Mouse (Mus musculus): ENCODE results near the gene Gad2. TPM values are rescaled to one million over a fixed set of nuclear protein-coding genes. Genes with fewer than 3 reads are reported as not detected.

The Gad2 gene
- polyA plus RNA-seq, 1 experiment, result 0.25 TPM

DNA sequence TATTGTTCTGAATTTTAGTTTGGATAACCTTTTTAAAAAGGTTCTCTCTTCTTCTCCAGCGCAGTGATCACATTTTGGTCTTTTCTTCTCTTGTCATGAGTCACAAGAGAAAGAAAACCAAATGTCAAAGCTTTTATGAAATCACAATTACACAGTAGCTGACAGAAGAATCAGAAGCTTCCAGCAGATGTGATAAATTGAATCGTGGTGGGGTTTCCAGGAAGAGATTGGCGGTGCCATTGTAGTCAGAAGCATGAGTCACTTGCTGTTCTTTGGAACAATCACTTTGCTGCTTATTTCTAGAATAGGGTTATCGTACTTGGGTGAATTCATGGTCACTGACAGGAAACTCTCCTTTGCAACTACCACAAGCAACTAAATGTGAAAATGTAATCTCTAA is 57.9 kb downstream of the Gad2 start:
- TF ChIP-seq POLR2A (IDR thresholded peaks at IDR 0.05; ENCODE audit: borderline replicate concordance, control insufficient read depth, low read depth, low read length), result no peak
- no peak for TF ChIP-seq CTCF (IDR thresholded peaks at IDR 0.05; ENCODE audit: control insufficient read depth, insufficient read depth, low read length)
- no peaks in the 10 kb centered on the region for H3K4me1 ChIP-seq (ENCODE audit: control insufficient read depth, insufficient read depth, low read length)
- H3K4me3 ChIP-seq (replicated peaks; ENCODE audit: control insufficient read depth, low read depth, low read length), result no peak overlapping the region
- WGBS, result 38% methylated on average over 4 of the region's 4 CpGs
- H3K27ac ChIP-seq (ENCODE audit: control insufficient read depth, insufficient read depth, low read depth, low read length, poor library complexity), result no peak overlapping the region

DNA sequence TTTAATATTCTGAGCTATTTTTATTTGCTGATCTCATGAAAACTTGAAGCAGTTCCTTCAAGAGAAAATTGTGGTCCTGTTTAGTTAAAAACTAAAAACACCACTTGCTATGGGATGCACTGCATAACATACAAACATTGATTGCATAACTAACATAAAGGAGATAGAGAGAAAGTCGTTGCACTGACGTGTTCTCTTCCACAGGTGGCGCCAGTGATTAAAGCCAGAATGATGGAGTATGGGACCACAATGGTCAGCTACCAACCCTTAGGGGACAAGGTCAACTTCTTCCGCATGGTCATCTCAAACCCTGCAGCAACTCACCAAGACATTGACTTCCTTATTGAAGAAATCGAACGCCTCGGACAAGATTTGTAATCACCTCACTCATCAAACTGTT is 68.0 kb downstream of the Gad2 start:
- no peak overlapping the region for H3K4me3 ChIP-seq (replicated peaks; ENCODE audit: control insufficient read depth, low read depth, low read length)
- WGBS, result 74% methylated on average over 7 of the region's 7 CpGs
- H3K4me1 ChIP-seq (ENCODE audit: control insufficient read depth, insufficient read depth, low read length), result no peaks in the 10 kb centered on the region
- TF ChIP-seq CTCF (IDR thresholded peaks at IDR 0.05; ENCODE audit: control insufficient read depth, insufficient read depth, low read length) (peak; percentile 22; the same call in 1 of the 2 replicates), POLR2A (IDR thresholded peaks at IDR 0.05; ENCODE audit: borderline replicate concordance, control insufficient read depth, low read depth, low read length) (no peak)
- no peak overlapping the region for H3K27ac ChIP-seq (ENCODE audit: control insufficient read depth, insufficient read depth, low read depth, low read length, poor library complexity)

DNA sequence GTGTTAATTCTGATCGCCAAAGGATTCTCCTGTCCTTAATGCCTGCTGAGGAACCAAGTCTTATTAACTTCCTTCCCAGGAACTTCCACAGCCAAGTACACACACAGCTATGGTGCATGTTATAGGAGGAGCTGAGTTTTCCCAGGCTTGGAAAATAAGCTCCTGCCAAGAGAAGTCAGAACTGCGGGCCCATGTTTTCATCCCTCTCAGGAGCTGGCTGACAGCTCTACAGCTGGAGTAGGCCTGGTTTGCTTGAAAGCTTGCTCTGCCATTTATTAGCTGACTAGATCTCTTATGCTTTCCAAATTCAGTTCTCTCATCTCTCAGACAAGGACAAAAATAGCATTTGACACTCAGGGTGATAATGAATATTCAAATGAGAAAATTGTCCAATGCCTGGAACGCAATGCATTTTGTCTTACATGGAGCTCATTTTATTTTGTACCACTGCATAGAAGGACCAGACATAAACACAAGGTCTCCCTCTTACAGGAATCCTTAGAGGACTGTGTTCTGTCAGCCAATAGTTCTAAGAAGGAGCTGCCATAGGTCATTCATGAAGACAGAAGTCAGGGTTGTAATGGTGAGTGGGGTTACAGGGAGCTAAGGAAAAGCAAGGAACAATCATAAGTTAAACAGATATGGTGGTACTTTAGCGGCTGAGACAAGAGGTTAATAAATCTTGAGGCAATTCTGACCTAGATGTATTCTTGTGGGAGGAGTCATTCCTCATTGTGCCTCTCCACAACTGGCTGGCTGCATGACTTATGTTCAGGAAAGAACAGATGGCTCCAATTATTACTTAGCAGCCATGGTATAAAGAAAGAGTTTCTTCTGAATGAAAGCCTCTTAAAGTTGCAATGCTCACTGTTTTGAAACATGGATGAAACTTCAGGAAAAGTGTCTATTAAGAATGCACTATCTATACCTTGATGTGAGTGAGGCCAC is 83.0 kb downstream of the Gad2 start:
- no peak overlapping the region for H3K27ac ChIP-seq (ENCODE audit: control insufficient read depth, insufficient read depth, low read depth, low read length, poor library complexity)
- H3K4me3 ChIP-seq (replicated peaks; ENCODE audit: control insufficient read depth, low read depth, low read length), result no peak overlapping the region
- H3K4me1 ChIP-seq (ENCODE audit: control insufficient read depth, insufficient read depth, low read length), result no peaks in the 10 kb centered on the region
- no peak for TF ChIP-seq CTCF (IDR thresholded peaks at IDR 0.05; ENCODE audit: control insufficient read depth, insufficient read depth, low read length)
- TF ChIP-seq POLR2A (IDR thresholded peaks at IDR 0.05; ENCODE audit: borderline replicate concordance, control insufficient read depth, low read depth, low read length), result no peak
- 76% methylated on average over 4 of the region's 4 CpGs for WGBS

GRCm38 (mm10) chr2:22706233-22706632 is 84.2 kb downstream of the Gad2 start:
- no peak for TF ChIP-seq CTCF (IDR thresholded peaks at IDR 0.05; ENCODE audit: control insufficient read depth, insufficient read depth, low read length)
- TF ChIP-seq POLR2A (IDR thresholded peaks at IDR 0.05; ENCODE audit: borderline replicate concordance, control insufficient read depth, low read depth, low read length), result no peak
- Histone ChIP-seq H3K27ac (ENCODE audit: control insufficient read depth, insufficient read depth, low read depth, low read length, poor library complexity) (no peak overlapping the region; the same call in 1 of the 2 replicates), H3K4me3 (replicated peaks; ENCODE audit: control insufficient read depth, low read depth, low read length) (no peak overlapping the region), H3K4me1 (ENCODE audit: control insufficient read depth, insufficient read depth, low read length) (no peaks in the 10 kb centered on the region)
- WGBS, result 76% methylated on average over 3 of the region's 3 CpGs

DNA sequence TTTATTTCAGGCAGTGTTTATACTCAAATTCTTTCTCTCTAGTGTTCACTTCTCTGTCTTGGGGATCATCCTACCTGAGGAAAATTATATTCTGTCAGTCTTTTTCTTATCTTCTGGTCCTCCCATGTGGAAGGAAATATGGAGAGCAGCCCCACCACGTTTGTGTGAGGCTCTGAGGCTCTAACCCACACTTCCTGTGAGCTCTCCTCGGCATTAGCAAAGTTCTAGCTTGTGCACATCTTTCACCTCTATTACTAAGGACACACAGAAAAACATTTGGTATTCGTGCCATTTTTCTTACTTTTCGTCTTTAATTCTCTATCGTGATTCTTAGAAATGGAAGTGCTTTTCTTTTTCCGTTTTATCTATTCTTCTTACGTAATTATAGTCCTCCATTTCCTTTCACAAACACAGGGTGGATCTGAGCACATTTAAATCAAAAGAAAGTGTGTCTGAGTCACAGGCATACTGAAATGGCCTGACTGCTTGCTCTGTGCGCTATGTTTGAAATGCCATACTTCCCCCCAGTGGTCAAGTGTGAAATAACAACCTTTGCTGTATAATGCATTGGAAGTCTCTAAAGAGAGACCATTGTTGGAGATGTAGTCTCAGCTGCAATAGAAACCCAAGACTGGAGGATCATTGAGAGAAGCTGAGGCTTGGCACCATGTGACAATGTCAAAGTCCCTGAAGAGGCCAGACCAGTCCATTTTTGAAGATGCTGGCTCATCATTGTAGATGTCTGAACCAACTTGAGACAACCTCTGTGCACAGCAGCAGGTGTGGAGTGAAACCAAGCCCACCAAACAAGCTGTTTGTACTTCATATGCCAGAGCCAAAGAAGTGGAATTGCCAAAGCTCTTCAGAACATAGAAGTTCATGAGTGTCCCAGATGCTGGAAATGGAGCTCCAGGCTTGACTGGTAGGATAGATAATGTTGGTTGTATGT is 99.8 kb downstream of the Gad2 start:
- WGBS, result 15% methylated on average over 8 of the region's 8 CpGs
- TF ChIP-seq CTCF (IDR thresholded peaks at IDR 0.05; ENCODE audit: control insufficient read depth, insufficient read depth, low read length) (no peak), POLR2A (IDR thresholded peaks at IDR 0.05; ENCODE audit: borderline replicate concordance, control insufficient read depth, low read depth, low read length) (no peak)
- Histone ChIP-seq H3K27ac (ENCODE audit: control insufficient read depth, insufficient read depth, low read depth, low read length, poor library complexity) (no peak overlapping the region), H3K4me3 (replicated peaks; ENCODE audit: control insufficient read depth, low read depth, low read length) (no peak overlapping the region), H3K4me1 (ENCODE audit: control insufficient read depth, insufficient read depth, low read length) (no peaks in the 10 kb centered on the region)

DNA sequence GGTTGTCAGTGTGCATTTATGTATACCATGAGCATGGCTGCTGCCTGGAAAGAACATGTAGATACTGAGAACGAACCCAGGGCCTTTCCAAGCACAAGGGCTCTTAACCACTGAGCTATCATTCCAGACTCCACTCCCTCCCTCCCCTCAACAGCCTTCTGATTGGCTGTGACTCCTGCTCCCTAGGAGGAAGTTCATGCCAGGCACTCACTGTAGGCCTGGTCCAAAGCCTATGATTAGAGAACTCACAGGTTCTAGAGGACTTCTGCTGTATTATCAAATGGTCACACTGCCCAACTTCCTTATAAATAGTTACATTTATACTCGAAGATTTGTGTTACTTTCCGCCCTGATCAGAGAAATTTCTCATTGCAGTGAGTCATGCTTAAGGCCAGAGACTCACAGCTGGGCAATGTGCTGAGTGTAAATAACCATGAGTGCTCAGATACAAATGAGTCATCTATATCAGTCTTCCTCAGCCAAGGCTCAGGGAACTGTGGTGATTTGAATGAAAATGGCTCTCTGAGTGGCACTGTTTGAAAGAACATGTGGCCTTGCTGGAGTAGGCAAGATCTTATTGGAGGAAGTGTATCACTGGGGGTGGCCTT is 102.0 kb downstream of the Gad2 start:
- 63% methylated on average over 3 of the region's 3 CpGs for WGBS
- H3K4me1 ChIP-seq (ENCODE audit: control insufficient read depth, insufficient read depth, low read length), result no peaks in the 10 kb centered on the region; the same call in 1 of the 2 replicates
- no peak overlapping the region for H3K4me3 ChIP-seq (replicated peaks; ENCODE audit: control insufficient read depth, low read depth, low read length)
- no peak overlapping the region for H3K27ac ChIP-seq (ENCODE audit: control insufficient read depth, insufficient read depth, low read depth, low read length, poor library complexity)
- TF ChIP-seq POLR2A (IDR thresholded peaks at IDR 0.05; ENCODE audit: borderline replicate concordance, control insufficient read depth, low read depth, low read length), result no peak
- TF ChIP-seq CTCF (IDR thresholded peaks at IDR 0.05; ENCODE audit: control insufficient read depth, insufficient read depth, low read length), result no peak

DNA sequence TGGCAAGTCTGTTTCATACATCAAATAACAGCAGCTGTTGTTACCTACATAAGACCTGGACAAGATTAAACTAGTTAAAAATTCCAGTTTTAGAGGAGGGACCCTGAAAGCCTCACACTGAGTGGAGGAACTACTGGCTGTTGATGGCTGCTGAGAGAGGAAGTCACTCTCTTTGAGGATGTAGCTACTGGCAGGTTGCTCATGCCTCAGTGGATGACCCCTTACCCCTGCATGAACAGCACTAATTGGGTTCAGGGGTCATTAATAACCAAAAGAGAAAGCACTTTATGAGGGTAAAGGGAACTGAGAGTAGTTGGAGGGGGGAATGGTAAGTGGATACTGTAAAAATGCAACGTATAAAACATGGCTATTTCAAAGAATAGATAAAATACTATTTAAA is 105.1 kb downstream of the Gad2 start:
- 71% methylated on average over 1 of the region's 1 CpGs for whole genome bisulfite sequencing
- no peak overlapping the region for H3K27ac ChIP-seq (ENCODE audit: control insufficient read depth, insufficient read depth, low read depth, low read length, poor library complexity)
- no peaks in the 10 kb centered on the region; the same call in 1 of the 2 replicates for H3K4me1 ChIP-seq (ENCODE audit: control insufficient read depth, insufficient read depth, low read length)
- H3K4me3 ChIP-seq (replicated peaks; ENCODE audit: control insufficient read depth, low read depth, low read length), result no peak overlapping the region
- TF ChIP-seq CTCF (IDR thresholded peaks at IDR 0.05; ENCODE audit: control insufficient read depth, insufficient read depth, low read length), result no peak
- no peak for TF ChIP-seq POLR2A (IDR thresholded peaks at IDR 0.05; ENCODE audit: borderline replicate concordance, control insufficient read depth, low read depth, low read length)
